In genomic region chr3:86546471-86547250, GRCm38 (mm10) we compare ENCODE assay signal across 8 mouse cellular contexts. TPM values are rescaled to one million over a fixed set of nuclear protein-coding genes. Genes with fewer than 3 reads are reported as not detected.
DNase-seq lines count a peak whose midpoint lies in the region; ATAC-seq and TF ChIP-seq lines count a peak whose summit lies in the region.

No protein-coding gene starts in this region.

- H3K9me3 ChIP-seq in ES-E14 (ENCODE audit: control insufficient read depth, insufficient read depth, low read depth, low read length) = no peaks in the 10 kb centered on the region
- no peaks in the 10 kb centered on the region for H3K9me3 ChIP-seq in forebrain, embryonic 12.5 days
- H3K9me3 ChIP-seq in lung, embryonic 16.5 days (ENCODE audit: control insufficient read depth, low read length) = no peaks in the 10 kb centered on the region

- H3K27me3 ChIP-seq in forebrain, embryonic 12.5 days = peaks cover 66% of the 10 kb centered on the region
- peaks cover 35% of the 10 kb centered on the region for H3K27me3 ChIP-seq in lung, embryonic 16.5 days (ENCODE audit: control insufficient read depth, insufficient read depth, low read depth, low read length)

- no peak for DNase-seq in ES-E14 (ENCODE audit: low read depth, low spot score)
- peak; percentile 5 for DNase-seq in heart, postnatal 25 days (ENCODE audit: low spot score)
- DNase-seq in kidney, postnatal 36 days = peak; percentile 34 to 75
- peak; percentile 53 for DNase-seq in thymus, postnatal 25 days

- no peak overlapping the region for H3K27ac ChIP-seq in ES-E14 (ENCODE audit: insufficient read depth, low read depth, low read length, poor library complexity, severe bottlenecking)
- peak overlapping the region; percentile 46 for H3K27ac ChIP-seq in forebrain, embryonic 12.5 days
- H3K27ac ChIP-seq in lung, embryonic 16.5 days (ENCODE audit: low read length) = no peak overlapping the region
- H3K27ac ChIP-seq in olfactory bulb, adult 2 months (ENCODE audit: insufficient read depth, low read depth, low read length) = no peak overlapping the region

- peak overlapping the region; percentile 54 to 63 for H3K4me3 ChIP-seq in ES-E14 (ENCODE audit: insufficient read depth in 1 of 2, low read depth in 1 of 2, low read length in 2 of 2, poor library complexity in 1 of 2, severe bottlenecking in 1 of 2)
- peak overlapping the region; percentile 37 for H3K4me3 ChIP-seq in forebrain, embryonic 12.5 days (replicated peaks)
- peak overlapping the region; percentile 47 for H3K4me3 ChIP-seq in lung, embryonic 16.5 days (ENCODE audit: low read length)
- H3K4me3 ChIP-seq in olfactory bulb, adult 2 months (ENCODE audit: insufficient read depth, low read depth, low read length) = 0 out of 2 replicates have a peak overlapping the region, but pooled peaks have one; percentile 6

- ATAC-seq in cerebellum, adult (ENCODE audit: insufficient number of reproducible peaks, low FRiP score, low TSS enrichment) = peak; percentile 62
- ATAC-seq in forebrain, embryonic 12.5 days (ENCODE audit: low FRiP score) = 0 out of 2 replicates have a peak, but pooled peaks have one; percentile 24
- peak; percentile 64 for ATAC-seq in lung, embryonic 16.5 days (ENCODE audit: low read depth)

- H3K36me3 ChIP-seq in ES-E14 (ENCODE audit: control insufficient read depth, insufficient read depth, low read length, poor library complexity, severe bottlenecking) = no peaks in the 10 kb centered on the region
- H3K36me3 ChIP-seq in forebrain, embryonic 12.5 days (replicated peaks) = no peaks in the 10 kb centered on the region
- no peaks in the 10 kb centered on the region for H3K36me3 ChIP-seq in lung, embryonic 16.5 days (ENCODE audit: control insufficient read depth, insufficient read depth, low read length)

- under 1% methylated on average over 45 of the region's 45 CpGs for WGBS in forebrain, embryonic 12.5 days
- under 1% methylated on average over 45 of the region's 45 CpGs for WGBS in lung, embryonic 16.5 days
- 53% methylated on average over 45 of the region's 45 CpGs for WGBS in olfactory bulb, adult 2 months

- TF ChIP-seq CTCF in olfactory bulb, adult 2 months (IDR thresholded peaks at IDR 0.05; ENCODE audit: insufficient read depth, low read depth, low read length) = no peak

- H3K4me1 ChIP-seq in ES-E14 (ENCODE audit: control insufficient read depth in 2 of 2, insufficient read depth in 2 of 2, low read length in 2 of 2, poor library complexity in 1 of 2) = 0 out of 4 replicates have a peak, but pooled peaks cover 2% of the 10 kb centered on the region in 2 experiments
- peaks cover 35% of the 10 kb centered on the region for H3K4me1 ChIP-seq in forebrain, embryonic 12.5 days
- H3K4me1 ChIP-seq in lung, embryonic 16.5 days (replicated peaks; ENCODE audit: control insufficient read depth, insufficient read depth, low read length) = peaks cover 16% of the 10 kb centered on the region
- peaks cover 11% of the 10 kb centered on the region for H3K4me1 ChIP-seq in olfactory bulb, adult 2 months (ENCODE audit: control insufficient read depth, insufficient read depth, low read length)

- intact Hi-C loops in heart, postnatal 25 days (cut with DNase I) = no loop called here

- H3K9ac ChIP-seq in ES-E14 (ENCODE audit: insufficient read depth, low read depth, low read length, poor library complexity, severe bottlenecking) = peak overlapping the region; percentile 56
- H3K9ac ChIP-seq in forebrain, embryonic 12.5 days = peak overlapping the region; percentile 42
- peak overlapping the region; percentile 15; the same call in 1 of the 2 replicates for H3K9ac ChIP-seq in lung, embryonic 16.5 days (ENCODE audit: low read length)

- in situ Hi-C loops in ES-E14 (cut with MboI; ENCODE audit: low sequenced_read_pairs in 2 of 2, unreplicated experiment in 2 of 2) = no loop called here

- TF ChIP-seq POLR2A in olfactory bulb, adult 2 months (IDR thresholded peaks at IDR 0.05; ENCODE audit: insufficient read depth, low read depth, low read length) = no peak

- peak overlapping the region; percentile 51 for H3K4me2 ChIP-seq in forebrain, embryonic 12.5 days
- peak overlapping the region; percentile 62 for H3K4me2 ChIP-seq in lung, embryonic 16.5 days (ENCODE audit: low read depth, low read length)

TF ChIP-seq in ES-E14, 5 proteins besides CTCF, POLR2A, EP300 and RAD21:
- TF ChIP-seq ZC3H11A (IDR thresholded peaks at IDR 0.05; ENCODE audit: borderline replicate concordance, low read depth, low read length) (no peak), HCFC1 (IDR thresholded peaks at IDR 0.05; ENCODE audit: borderline replicate concordance, insufficient read depth, low read length) (no peak), CHD2 (IDR thresholded peaks at IDR 0.05; ENCODE audit: low read depth, low read length) (no peak), ZNF384 (IDR thresholded peaks at IDR 0.05; ENCODE audit: low read depth, low read length) (no peak), MAFK (IDR thresholded peaks at IDR 0.05; ENCODE audit: insufficient read depth, low read depth, low read length) (no peak)

RNA-seq across cellular contexts. Expression of gene Mab21l2, which starts 1.8 kb away (rescaled TPM):
- total RNA-seq in ES-E14 (2012; rRNA removed) = 0.21 and 0.22 TPM in 2 replicates
- polyA plus RNA-seq in forebrain, embryonic 12.5 days (2016; fragmentation: Nextera tagmentation; extraction: Ambion mirVana) = 8.4 and 14.9 TPM in 2 replicates
- total RNA-seq in heart, postnatal 25 days (2021) = under 1 TPM in 1 of 2 experiments, not detected in 1; 0.20 TPM
- polyA plus RNA-seq in lung, embryonic 16.5 days (2015; fragmentation: Nextera tagmentation; extraction: Ambion mirVana) = 0.53 and 1.1 TPM in 2 replicates
- not detected in 2 replicates for polyA plus RNA-seq in olfactory bulb, adult 2 months (2012; ENCODE audit: insufficient read depth, insufficient read length, low replicate concordance, missing spikeins)

Comparison
In these comparisons a context has a peak if more than half of its experiments do, and no peak if none do; other contexts are left out.
1. H3K4me3 ChIP-seq: peak in every context shown above with its lines; median percentile 58 in ES-E14; 47 in lung, embryonic 16.5 days; 37 in forebrain, embryonic 12.5 days; 6 in olfactory bulb, adult 2 months.